Mouse (Mus musculus): ENCODE data around the gene Scg5.

Gene Scg5

DNA sequence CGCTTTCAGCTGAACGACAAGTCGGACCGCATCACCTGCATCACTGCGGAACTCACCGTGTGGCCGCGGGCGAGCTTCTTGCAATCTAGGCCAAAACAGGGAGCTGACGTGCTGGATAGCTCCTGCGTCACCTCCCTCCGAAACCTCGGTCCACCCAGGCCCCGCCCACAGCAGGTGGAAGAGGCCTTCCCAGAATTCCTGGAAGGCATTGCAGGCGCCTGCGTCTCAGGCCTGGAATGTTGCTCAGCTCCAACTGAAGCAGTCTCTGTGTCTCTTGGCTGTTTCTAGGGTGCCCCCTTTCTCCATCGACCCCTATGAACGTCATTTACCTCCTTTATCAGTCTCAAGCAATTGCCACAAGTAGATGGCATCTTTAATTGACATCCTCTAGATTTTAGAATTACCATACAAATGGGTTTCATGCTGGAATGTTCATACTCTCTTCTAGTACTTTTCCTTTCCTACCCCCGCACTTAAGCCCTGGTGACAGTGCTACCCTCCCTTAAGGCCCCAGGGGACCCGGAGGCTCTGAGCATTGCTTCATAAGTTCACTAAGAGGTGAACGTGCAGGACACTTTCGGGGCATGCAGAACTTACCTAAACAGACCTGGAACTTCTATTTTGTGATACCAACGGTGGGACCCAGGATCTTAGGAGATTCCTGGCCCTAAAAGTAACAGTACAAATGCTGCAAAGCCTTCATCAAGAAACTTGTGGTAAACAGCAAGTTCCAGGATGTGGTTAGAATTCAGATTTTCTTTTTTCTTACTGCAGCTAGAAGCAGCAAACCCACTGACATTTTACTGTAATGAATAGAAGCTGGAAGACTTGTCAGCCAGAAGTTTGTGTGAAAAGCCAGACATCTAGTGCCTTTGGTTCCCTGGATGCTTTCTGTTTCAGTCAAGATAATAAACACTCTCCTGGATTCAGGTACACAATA is at the start of gene Scg5:
TSS of gene Scg5 (minus strand) at position 179 of the 940 bp plus-strand sequence.
- peak; percentile 78 for DNase-seq

- DNase-seq: no peak
These were observed 41.2 kb upstream of the Scg5 start for GRCm38 (mm10) chr2:113870115-113870514.

GRCm38 (mm10) chr2:113868404-113868803 is 39.5 kb upstream of the Scg5 start:
- no peak for DNase-seq

GRCm38 (mm10) chr2:113866155-113866554 is 37.2 kb upstream of the Scg5 start:
- no peak for DNase-seq

DNA sequence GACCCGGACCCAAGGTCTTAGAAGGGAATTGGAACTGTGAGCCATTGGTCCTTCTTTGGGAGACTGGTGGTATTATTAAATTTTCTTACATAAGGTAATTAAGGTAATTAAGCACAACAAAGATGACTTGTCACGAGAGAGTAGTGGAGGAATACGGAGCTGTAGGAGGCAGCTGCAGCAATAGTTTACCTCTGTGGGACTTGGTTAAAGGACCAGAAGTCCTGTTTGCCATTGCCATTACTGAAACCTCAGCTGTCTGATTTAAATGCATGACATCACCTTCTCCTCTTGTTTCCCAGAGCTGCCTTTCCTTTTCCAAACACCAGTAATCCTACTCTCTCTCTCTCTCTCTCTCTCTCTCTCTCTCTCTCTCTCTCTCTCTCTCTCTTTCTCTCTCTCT is 20.2 kb upstream of the Scg5 start:
- no peak for DNase-seq

- DNase-seq: peak; percentile 93
These were observed 19.6 kb upstream of the Scg5 start, which contains the start of gene Arhgap11a for GRCm38 (mm10) chr2:113848245-113849121. TSS of gene Arhgap11a (minus strand) at chr2:113848661.

- DNase-seq: peak; percentile 41
These were observed 18.8 kb upstream of the Scg5 start for GRCm38 (mm10) chr2:113847678-113848244.

DNA sequence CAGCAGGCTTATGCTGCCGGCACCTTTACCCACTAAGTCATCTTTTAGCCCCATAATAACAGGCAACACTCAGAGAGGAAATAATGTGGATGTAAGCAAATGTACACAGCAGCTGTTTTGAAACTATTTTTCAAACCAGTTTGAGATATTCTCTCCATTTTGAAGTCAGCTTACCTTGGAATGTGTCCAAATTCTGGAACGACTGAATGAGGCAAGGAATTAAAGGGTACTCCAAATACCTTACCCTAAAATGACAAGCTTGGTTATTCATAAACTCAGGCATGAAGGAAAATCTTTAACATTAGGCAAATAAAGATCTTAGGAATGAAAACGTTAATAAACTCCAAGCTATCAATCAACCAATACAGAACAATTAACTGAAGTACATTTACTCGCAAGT is 16.2 kb upstream of the Scg5 start:
- DNase-seq: no peak

- no peak for DNase-seq
These were observed 12.9 kb upstream of the Scg5 start for GRCm38 (mm10) chr2:113841656-113842437.

DNA sequence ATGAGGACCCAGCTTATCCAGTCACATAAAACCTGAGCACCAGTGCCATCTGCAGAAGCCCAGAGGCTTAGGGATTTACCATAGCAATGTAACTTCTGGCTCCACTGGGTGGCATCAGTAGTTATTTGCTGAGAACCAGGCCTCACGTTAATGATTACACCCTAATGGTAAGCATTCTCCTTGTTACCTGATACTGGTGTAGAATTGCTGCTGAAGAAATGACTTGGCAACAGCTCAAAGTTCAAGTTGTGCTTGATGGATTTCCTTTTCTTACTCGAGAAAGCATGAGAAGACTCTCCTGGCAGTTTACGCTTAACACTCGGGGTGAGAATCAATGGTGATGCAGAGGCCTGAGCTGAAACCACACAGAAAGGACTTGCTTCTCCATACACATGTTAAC is 10.6 kb upstream of the Scg5 start:
- DNase-seq: peak; percentile 71

- DNase-seq: no peak
These were observed 6.3 kb upstream of the Scg5 start for GRCm38 (mm10) chr2:113835219-113835618.

- DNase-seq: no peak
These were observed 607 bp downstream of the Scg5 start for GRCm38 (mm10) chr2:113828086-113828942.

DNA sequence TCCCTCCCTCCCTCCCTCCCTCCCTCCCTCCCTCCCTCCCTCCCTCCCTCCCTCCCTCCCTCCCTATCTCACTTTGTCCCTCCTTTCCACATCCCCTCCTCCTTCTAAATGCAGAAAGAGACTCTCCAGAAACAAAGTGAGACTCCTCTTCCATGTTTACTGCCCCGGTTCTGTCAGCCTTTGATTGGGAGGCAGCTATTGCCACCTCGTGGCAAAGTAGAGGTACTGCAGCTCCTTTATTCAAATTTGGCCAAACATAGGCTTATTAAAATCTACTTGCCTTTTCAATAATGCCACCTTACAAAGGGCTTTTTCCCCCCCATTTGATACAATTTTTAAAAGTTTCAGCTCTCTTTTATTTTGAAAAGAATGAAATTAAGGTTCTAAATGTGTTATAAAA is 5.0 kb downstream of the Scg5 start:
- peak; percentile 42 for DNase-seq

GRCm38 (mm10) chr2:113822367-113822766 is 6.6 kb downstream of the Scg5 start:
- no peak for DNase-seq

DNA sequence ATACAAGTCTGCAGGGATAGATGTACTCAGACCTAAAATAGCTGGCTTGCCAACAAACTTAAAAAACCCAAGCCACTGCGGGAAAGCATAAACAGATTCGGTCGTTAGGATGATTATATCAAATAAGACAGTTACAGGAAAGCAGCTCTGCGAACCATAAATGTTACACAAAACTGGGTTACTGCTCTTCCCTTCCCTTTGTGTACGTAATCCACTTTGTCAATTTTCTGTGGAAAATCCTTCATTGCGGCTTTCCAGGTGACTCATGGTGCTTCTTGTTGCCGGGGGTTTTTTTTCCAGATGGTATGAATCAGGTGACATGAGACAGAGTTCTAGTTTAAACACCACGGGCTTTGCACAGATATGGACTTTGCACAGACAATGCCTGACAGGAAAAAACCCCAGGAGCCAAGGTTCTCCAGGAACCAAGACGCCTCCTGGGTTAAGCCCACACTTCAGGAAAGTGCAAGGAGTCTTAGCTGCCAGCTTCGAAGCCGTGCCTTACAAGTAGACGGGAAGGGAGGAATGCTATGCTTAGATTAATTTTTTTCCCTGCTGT is 7.7 kb downstream of the Scg5 start:
- DNase-seq: peak; percentile 42

- no peak for DNase-seq
These were observed 8.8 kb downstream of the Scg5 start for GRCm38 (mm10) chr2:113820117-113820516.

DNA sequence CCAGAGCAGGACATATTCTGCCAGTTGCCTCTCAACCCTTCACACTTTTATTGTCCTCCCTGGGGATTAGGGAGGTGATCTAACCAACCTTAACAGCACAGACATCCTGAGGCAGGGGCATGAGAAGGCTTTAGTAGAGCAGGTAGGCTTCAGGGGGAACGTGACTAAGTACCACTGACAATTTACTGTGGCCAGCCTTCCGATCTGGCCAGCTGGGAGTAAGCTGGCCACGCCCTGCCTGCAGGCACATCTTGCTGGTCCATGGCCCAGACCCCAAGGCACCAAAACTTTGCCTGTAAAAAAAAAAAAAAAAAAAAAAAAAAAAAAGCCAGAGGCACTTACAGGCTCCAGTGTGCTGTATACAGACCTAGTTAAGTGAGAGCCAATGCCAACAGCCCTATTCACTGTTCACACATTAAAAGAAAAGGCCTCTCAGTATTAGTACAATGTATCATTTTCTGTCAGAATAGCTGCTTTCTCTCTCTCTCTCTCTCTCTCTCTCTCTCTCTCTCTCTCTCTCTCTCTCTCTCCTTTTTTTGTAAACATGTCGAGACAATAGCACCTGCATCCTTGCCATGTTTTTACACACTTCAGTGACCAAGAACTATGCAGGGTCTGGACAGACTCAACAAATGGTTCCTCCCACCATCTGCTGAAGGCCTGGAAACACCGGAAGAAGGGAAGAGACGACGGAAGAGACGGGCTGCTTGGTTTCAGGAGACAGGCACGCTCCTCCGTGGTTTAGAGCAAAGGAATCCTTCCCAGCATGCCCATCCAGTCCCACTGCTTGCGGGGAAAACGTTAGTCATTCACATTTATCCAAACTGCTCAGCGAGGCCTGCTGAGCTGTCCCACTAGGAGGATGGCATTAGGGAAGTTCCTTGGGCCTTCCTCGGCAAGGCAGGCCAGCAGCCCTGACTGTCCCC is 11.0 kb downstream of the Scg5 start:
- DNase-seq: no peak

DNA sequence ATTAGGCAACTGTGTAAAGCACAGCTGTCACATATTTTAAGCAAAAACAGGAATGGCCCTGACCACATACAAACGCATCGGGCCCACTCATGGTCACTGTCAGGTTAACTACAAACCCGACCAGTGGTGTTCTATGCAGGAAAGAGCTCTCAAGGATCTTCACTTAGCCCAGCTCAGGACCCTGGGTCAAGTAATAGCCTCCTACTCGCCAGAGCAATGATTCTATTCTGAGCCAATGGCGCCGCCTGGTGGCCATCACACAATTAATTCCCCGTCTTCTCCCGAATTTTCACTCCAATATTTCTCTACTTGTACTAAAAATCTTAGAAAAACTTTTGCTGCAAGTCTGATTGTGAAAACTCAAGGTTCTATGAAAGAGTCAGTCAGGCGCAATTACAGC is 21.3 kb downstream of the Scg5 start:
- DNase-seq: peak; percentile 65

DNA sequence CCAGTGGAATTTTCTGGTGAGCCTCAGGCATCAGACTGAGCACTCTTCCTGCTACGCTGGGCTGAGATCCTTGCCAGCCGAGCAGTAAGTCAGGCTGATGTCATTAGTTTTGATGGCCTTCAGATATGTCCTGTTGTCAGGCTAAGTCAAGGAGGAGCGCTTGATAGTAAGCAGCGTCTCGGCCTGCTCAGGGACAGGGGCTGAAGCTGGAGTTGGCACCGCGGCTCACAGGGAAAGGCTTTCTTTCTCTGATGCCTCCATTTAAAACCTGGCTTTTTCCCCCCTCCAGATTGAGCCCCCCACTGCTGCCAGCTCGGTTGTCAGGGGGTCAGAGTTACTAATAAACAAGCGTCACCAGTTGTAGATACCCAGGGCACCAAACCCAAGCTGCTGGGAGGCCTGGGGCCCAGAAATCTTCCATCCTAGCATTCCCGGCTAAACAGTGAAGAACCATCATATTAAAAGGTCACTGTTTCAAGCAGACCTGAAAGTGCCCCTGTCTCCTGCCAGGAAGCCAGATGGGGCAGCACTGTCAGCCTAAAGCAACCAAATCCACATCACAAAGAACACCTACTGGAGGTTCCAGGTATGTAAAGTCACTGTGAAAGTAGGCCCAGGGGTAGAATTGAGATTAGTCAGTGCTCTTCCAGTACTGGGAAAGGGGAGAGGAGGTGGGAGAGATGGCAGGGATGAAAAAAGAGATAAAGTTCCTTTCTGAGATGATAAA is 21.9 kb downstream of the Scg5 start:
- no peak for DNase-seq

Data from kidney, postnatal 14 days (tissue).